Mouse (Mus musculus): Measurements from ENCODE around the gene Nudt2. TPM values are rescaled to one million over a fixed set of nuclear protein-coding genes. Genes with fewer than 3 reads are reported as not detected.

Nudt2 gene
- polyA plus RNA-seq, 1 experiment from 2014 or later: 76.8 TPM

Other genes starting within 250 kb of the Nudt2 start
- 50.1 and 60.2 TPM in 2 replicates for gene Ubap2, start 190.0 kb upstream of the Nudt2 start, polyA plus RNA-seq (2015; fragmentation: Nextera tagmentation; extraction: Ambion mirVana)
- 75.5 and 81.4 TPM in 2 replicates for gene Dcaf12, start 150.3 kb upstream of the Nudt2 start, polyA plus RNA-seq (2015; fragmentation: Nextera tagmentation; extraction: Ambion mirVana)
- 64.3 and 69.4 TPM in 2 replicates for gene Ubap1, start 116.2 kb upstream of the Nudt2 start, polyA plus RNA-seq (2015; fragmentation: Nextera tagmentation; extraction: Ambion mirVana)
- gene Kif24, start 264 bp upstream of the Nudt2 start, polyA plus RNA-seq (2015; fragmentation: Nextera tagmentation; extraction: Ambion mirVana): 2.4 and 2.8 TPM in 2 replicates
- gene AI464131, start 37.9 kb downstream of the Nudt2 start, polyA plus RNA-seq (2015; fragmentation: Nextera tagmentation; extraction: Ambion mirVana): 18.4 and 19.5 TPM in 2 replicates
- gene 1110017D15Rik, start 52.2 kb downstream of the Nudt2 start, polyA plus RNA-seq (2015; fragmentation: Nextera tagmentation; extraction: Ambion mirVana): 17.9 and 21.7 TPM in 2 replicates
- 14.2 and 14.8 TPM in 2 replicates for gene Fam219a, start 104.4 kb downstream of the Nudt2 start, polyA plus RNA-seq (2015; fragmentation: Nextera tagmentation; extraction: Ambion mirVana)
- gene Dnaic1, start 104.6 kb downstream of the Nudt2 start, polyA plus RNA-seq (2015; fragmentation: Nextera tagmentation; extraction: Ambion mirVana): 2.4 and 3.3 TPM in 2 replicates
- gene Enho, start 175.2 kb downstream of the Nudt2 start, polyA plus RNA-seq (2015; fragmentation: Nextera tagmentation; extraction: Ambion mirVana): 115 and 117 TPM in 2 replicates
- 22.5 and 29.5 TPM in 2 replicates for gene Cntfr, start 231.9 kb downstream of the Nudt2 start, polyA plus RNA-seq (2015; fragmentation: Nextera tagmentation; extraction: Ambion mirVana)
- gene Il11ra1, start 234.8 kb downstream of the Nudt2 start, polyA plus RNA-seq (2015; fragmentation: Nextera tagmentation; extraction: Ambion mirVana): 46.4 and 46.6 TPM in 2 replicates
- gene Rpp25l, start 248.4 kb downstream of the Nudt2 start, polyA plus RNA-seq (2015; fragmentation: Nextera tagmentation; extraction: Ambion mirVana): 63.6 and 65.2 TPM in 2 replicates

Data from hindbrain, embryonic 16.5 days (tissue).